Mouse (Mus musculus) thymus, postnatal 25 days (tissue): ENCODE data around the gene Nipsnap3a.
A peak's percentile ranks its signal among the peaks of the same experiment; 100 is the strongest.

Experiments
- DNase-seq: peaks from one replicate; pipeline ENCODE4 v3.0.0; 2022

Nipsnap3a gene

DNA sequence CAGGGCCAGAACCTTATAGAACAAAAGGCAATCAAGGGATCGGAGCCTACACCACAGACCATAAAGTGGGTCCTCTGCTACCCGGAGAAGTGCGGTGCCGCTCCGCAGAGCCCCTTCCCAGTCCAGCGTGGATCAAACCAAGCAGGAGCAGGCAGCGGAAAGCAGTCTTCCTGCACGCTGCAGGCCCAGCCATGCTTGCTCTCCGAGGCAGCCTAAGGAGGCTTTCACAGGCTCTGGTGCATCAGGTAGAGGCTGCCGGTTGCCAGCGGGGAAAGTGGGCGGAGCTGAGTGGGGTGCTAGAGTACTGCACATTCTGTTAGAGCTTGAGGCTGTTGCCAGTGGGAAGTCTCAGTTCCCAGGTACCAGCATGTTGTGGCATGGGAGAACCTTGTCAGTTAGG lies at the start of gene Nipsnap3a:
Gene Nipsnap3a (plus strand): TSS at position 25 of the 400 bp plus-strand sequence.
- no peak for DNase-seq

GRCm38 (mm10) chr4:52946665-52947064 lies 42.4 kb upstream of the Nipsnap3a start:
- DNase-seq, result no peak

DNA sequence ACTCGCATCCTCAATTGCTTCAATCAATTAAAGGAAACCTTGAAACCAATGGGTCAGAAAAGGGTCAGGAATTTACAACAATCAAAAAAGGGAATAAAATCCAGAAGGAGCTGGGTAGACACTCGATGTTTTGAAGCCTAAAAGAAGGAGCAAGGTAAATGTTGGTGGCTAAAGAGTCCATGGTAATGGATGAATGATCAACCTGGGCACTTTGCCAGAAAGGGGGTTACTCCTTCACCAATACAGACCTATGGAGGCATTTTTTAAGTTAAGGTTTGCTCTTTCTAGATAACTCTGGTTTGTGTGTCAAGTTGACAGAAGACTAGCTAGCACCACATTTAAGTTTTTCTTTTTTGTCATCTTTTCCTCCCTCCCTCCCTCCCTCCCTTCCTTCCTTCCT lies 40.1 kb upstream of the Nipsnap3a start:
- DNase-seq, result no peak

GRCm38 (mm10) chr4:52958693-52959092 lies 30.4 kb upstream of the Nipsnap3a start:
- DNase-seq, result peak; percentile 2

- DNase-seq, result no peak
Measured at GRCm38 (mm10) chr4:52964247-52964646, 24.8 kb upstream of the Nipsnap3a start, which contains the start of gene Olfr270. TSS of gene Olfr270 (plus strand) at chr4:52964547.

DNA sequence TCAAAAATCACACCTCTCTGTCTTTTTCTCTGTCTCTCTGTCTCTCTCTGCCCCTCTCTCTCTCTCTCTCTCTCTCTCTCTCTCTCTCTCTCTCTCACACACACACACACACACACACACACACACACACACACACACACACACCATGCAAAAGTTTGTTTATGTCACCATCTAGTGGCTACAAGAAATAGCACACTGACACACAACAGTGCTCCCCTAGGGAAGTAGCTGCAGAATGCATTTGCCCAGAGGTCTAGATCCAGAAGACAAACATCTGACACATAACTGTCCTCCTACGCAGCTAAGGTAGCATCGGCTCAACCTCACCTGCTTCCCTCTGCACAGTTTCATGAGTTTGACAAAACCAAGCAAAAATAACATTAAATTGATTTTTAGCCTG lies 3.9 kb upstream of the Nipsnap3a start:
- DNase-seq, result no peak

DNA sequence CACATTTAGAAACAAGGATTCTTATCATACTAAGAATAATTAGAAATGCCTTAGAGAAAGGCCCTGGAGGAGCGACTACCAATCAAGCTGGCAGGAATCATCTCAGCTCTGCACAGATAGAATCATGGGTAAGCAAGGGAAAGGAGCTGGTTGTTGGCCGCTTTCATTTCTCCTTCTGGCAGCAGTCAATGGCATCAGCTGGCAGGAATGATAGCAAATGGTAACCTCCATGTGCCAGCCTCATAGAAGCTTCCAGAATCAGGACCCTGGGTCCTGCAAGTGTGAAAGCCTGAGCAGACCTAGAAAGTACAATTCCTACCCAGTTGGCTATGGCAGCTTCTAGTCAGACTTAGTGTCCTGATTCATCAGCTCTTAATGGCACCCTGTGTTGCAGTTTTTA lies 2.8 kb upstream of the Nipsnap3a start:
- no peak for DNase-seq

DNA sequence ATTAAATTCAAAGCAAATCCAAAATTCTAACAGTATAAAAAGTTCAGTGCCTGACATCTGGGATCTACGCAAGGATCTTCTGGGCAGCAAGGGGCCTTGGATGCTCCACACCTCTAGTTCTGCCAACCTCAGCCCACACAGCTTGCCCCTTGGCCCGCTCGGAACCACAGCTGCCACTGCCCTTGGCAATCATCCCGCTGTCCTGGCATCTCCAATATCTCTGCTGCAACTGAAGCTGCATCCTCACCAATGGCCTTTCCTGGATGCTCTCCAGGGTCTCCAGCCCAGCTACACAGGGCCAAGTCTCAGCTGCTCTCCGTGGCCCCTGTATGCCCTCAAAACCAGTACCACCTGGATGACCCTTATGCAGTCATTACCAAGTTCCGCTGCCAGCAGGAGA lies 10.4 kb downstream of the Nipsnap3a start:
- DNase-seq, result no peak

DNA sequence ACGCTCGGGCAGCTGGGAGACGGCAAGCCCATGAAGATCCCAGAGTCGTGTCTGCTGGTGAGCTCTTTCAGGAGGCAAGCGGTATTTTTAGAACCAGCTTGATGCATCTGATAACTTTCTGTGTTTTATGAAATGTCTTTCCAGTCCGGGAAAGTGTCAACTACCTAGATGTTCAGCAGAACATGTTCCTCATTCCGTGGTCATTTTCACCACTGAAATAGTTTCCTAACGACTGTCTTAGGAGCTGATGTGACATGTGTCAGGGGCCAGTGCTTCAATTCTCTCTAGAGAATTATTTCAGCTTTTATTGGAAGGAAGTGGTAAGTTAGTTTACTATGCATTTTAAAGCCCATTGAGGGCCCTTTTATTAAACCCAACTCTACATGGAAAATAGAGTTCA lies 11.1 kb downstream of the Nipsnap3a start:
- DNase-seq, result no peak

GRCm38 (mm10) chr4:53009183-53009582 lies 20.1 kb downstream of the Nipsnap3a start:
- DNase-seq, result no peak

GRCm38 (mm10) chr4:53009871-53010270 lies 20.8 kb downstream of the Nipsnap3a start:
- DNase-seq, result no peak

DNA sequence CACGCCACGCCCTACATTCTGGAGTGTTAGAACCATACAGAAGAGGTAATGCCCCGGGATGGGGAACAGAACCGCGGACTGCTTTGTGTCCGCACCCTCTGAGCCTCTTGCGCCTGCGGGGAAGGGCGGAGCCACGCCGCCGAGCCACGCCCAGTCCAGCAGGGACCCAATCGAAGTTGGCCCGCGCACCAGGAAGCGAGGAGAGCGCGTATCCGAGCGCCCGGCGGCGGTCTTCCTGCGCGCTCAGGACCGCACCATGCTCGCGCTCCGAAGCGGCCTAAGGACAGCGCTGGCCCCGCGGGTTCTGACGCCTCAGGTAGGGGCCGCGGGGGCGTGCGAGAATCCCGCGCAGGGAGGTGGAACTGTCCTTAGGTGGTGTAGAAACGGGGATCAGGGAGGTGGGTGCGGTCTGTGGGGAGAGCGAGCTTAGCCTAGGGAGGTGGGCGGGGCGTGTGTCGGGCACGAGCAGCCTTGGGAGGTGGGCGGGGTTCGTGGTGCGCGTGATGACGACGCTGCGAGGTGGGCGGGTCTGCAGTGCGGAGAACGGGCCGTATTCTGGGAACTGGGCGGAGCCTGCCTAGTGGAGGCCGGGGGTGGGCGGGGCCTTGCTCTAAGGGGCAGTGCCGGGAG lies 22.8 kb downstream of the Nipsnap3a start, which contains the start of gene Nipsnap3b:
Gene Nipsnap3b (plus strand): TSS at position 149 of the 630 bp plus-strand sequence.
- DNase-seq, result peak; percentile 96

GRCm38 (mm10) chr4:53014421-53014820 lies 25.3 kb downstream of the Nipsnap3a start:
- no peak for DNase-seq

DNA sequence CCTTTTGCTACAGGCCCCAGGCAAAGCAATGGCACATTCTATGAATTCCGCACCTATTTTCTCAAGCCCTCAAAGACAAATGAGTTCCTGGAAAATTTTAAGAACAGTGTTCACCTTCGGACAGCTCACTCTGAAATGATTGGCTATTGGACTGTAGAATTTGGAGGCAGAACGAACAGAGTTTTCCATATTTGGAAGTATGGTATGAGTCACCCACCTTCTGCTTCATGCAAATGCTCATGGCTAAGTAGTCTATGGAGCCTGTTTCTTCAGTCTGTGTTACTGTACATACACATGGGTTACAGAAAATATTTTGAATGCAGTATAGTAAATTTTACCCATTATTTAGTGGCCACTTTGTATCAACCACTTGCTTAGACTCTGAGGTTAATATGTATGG lies 26.0 kb downstream of the Nipsnap3a start:
- no peak for DNase-seq

- DNase-seq, result no peak
Measured at GRCm38 (mm10) chr4:53018392-53018791, 29.3 kb downstream of the Nipsnap3a start.

- no peak for DNase-seq
Measured at GRCm38 (mm10) chr4:53023189-53023925, 34.3 kb downstream of the Nipsnap3a start.

DNA sequence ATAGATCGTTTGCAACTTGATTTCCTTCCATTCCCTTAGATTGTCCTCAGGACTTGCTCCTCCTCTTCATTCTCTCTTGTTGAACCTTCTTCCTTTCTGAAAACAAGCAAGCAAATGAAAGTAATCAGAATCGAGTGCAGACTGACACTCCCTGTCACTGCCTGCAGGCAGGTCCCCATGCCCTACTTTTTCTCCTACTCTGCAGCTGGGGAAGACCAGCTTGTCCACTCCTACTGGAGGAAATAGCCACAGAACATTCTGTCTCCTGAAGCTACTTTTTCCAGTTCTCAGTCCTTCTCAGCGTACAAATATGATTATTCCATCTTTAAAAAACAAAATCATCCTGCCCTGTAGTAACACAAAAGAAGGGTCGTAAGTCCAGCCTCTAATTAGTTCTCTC lies 35.3 kb downstream of the Nipsnap3a start:
- DNase-seq, result no peak

GRCm38 (mm10) chr4:53027811-53028210 lies 38.7 kb downstream of the Nipsnap3a start:
- DNase-seq, result no peak

DNA sequence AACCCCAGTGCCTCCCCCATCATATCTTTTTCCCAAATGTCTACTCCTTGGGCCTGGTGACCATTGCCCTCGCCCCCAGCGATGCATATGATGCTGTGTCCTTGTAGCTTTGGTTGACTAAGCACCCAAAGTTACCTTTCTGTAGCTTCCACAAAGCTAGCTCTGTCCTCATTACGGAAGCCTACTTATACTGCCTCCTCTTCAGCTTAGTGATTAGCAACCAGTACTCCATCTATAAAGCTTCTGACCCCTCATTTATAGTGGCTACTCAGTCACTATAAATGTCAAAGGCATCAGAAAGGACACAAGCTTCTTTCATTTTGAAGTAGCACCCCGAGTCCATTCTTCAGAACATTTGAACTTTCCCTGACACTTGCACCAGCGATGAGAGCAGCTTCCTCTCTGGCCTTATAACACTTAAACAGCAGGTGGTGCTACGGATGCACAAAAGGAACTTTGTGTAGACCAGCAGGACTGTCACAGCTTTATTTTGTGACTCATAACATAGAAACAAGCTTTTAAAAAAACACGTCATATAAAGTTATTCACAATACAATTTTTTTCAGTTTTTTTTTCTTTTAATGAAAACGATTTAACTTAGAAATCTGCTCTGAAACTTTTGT lies 41.4 kb downstream of the Nipsnap3a start:
- DNase-seq, result no peak

DNA sequence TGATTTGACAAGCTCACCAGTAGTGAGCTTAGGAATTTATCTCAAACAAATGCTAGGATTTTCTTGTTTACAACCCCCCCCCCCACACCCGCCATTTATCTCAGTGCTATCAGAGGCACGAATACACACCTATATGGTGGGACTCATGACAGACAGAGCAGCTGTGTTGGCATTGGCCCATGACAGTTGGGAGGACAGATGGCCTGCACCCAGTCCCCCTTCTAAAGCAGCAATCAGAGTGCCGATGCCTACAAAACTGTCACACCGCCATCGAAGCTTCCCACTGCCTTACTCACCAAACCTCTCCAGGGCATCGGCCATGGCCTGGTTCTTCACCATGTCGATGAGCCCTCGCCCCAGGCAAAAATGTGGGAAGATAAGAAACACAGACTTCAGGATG lies 54.7 kb downstream of the Nipsnap3a start:
- no peak for DNase-seq

GRCm38 (mm10) chr4:53045807-53046206 lies 56.7 kb downstream of the Nipsnap3a start:
- DNase-seq, result no peak

DNA sequence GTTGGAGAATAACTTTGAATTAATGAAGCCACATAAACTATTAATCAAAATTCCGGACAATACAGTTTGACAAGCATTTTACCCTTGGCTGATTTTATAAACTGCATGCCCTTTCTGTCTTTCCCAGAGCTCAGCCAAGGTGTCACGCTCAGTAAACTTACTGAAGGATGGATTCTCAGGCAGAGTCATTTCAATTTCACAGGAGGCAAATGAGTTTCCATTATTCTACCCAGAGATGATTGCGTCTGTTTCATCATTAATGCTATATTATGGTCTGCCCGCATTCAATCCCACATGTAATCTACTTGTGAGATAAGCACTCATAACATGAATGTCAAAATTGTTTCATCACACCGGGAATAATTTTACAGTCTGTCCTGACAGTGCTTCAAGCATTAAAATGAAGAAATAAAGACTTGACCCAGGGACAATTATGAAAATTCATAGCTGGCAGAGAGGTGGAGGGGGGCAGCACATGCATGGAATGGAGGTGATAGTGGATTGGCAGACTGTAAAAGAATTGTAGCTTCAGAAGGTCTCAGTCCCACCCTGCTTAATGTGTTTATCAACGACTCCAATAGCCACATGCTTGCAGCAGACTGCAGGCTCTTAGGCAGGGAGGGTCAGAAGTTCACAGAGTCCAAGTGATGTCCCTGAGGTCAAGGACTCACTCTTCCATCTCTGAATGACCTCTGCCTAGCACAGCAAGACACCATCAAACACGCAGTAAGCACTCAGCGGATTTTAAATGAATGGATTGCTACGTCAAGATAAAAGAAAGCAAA lies 57.4 kb downstream of the Nipsnap3a start:
- DNase-seq, result no peak
